In the genomic region with DNA sequence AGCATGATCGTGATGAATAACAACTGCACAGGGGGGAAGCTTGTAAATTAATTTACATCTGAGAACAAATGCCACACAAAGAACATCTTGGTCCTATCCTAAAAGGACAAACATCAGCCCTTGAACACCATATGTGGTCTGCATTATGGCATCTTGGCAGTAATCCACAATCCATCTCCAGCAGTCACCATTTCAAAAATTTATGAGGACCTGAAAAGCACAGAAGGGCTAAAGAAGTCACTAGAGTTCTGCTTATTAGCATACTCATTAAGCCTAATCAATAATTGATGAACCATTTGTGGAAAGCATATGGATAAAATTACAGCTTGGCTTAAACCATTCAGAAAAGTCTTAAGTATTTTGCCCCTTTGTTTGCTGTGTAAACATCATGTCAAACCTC, we compare ENCODE assay signal across 16 mouse cellular contexts.
DNase-seq lines count a peak whose midpoint lies in the region; ATAC-seq lines count a peak whose summit lies in the region.
"Had no signal": no experiment of that assay in that cellular context is flagged by ENCODE, and none has a peak within 500 bp of the region (broad histone marks: within the 10 kb centered on the region; RNA-seq: fewer than 3 reads in every experiment).

No protein-coding gene starts in this region.

- H3K9me3 ChIP-seq in embryonic facial prominence, embryonic 14.5 days (ENCODE audit: control insufficient read depth, low read length), result no peaks in the 10 kb centered on the region
- H3K9me3 ChIP-seq in embryonic facial prominence, embryonic 10.5 days, result no peaks in the 10 kb centered on the region
- H3K9me3 ChIP-seq in midbrain, embryonic 14.5 days (ENCODE audit: control insufficient read depth, low read length), result no peaks in the 10 kb centered on the region
- H3K9me3 ChIP-seq in midbrain, embryonic 13.5 days, result no peaks in the 10 kb centered on the region
- no peaks in the 10 kb centered on the region for H3K9me3 ChIP-seq in hindbrain, embryonic 14.5 days (ENCODE audit: control insufficient read depth, low read length)
- H3K9me3 ChIP-seq in neural tube, embryonic 14.5 days (ENCODE audit: control insufficient read depth, low read length), result no peaks in the 10 kb centered on the region
- H3K9me3 ChIP-seq: embryonic facial prominence, embryonic 13.5 days; heart, embryonic 12.5 days; limb, embryonic 15.5 days had no signal

- H3K4me1 ChIP-seq in embryonic facial prominence, embryonic 14.5 days (ENCODE audit: control insufficient read depth, insufficient read depth, low read length), result no peaks in the 10 kb centered on the region
- no peaks in the 10 kb centered on the region for H3K4me1 ChIP-seq in embryonic facial prominence, embryonic 10.5 days
- no peaks in the 10 kb centered on the region for H3K4me1 ChIP-seq in midbrain, embryonic 14.5 days (ENCODE audit: control insufficient read depth, insufficient read depth, low read length)
- H3K4me1 ChIP-seq in midbrain, embryonic 13.5 days (replicated peaks), result no peaks in the 10 kb centered on the region
- no peaks in the 10 kb centered on the region for H3K4me1 ChIP-seq in hindbrain, embryonic 14.5 days (replicated peaks; ENCODE audit: control insufficient read depth, insufficient read depth, low read length)
- H3K4me1 ChIP-seq in neural tube, embryonic 14.5 days (ENCODE audit: control insufficient read depth, insufficient read depth, low read length), result no peaks in the 10 kb centered on the region
- H3K4me1 ChIP-seq: embryonic facial prominence, embryonic 13.5 days; heart, embryonic 12.5 days; limb, embryonic 15.5 days had no signal

- H3K4me3 ChIP-seq in embryonic facial prominence, embryonic 14.5 days (ENCODE audit: low read depth, low read length), result no peak overlapping the region
- no peak overlapping the region for H3K4me3 ChIP-seq in embryonic facial prominence, embryonic 10.5 days
- H3K4me3 ChIP-seq in midbrain, embryonic 14.5 days (replicated peaks; ENCODE audit: low read depth, low read length), result no peak overlapping the region
- no peak overlapping the region for H3K4me3 ChIP-seq in midbrain, embryonic 13.5 days (replicated peaks)
- H3K4me3 ChIP-seq in hindbrain, embryonic 14.5 days (replicated peaks; ENCODE audit: low read length), result no peak overlapping the region
- no peak overlapping the region for H3K4me3 ChIP-seq in neural tube, embryonic 14.5 days (ENCODE audit: low read depth, low read length)
- H3K4me3 ChIP-seq: embryonic facial prominence, embryonic 13.5 days; heart, embryonic 12.5 days; limb, embryonic 15.5 days had no signal

- no peak overlapping the region for H3K27ac ChIP-seq in embryonic facial prominence, embryonic 14.5 days (replicated peaks; ENCODE audit: low read depth, low read length)
- no peak overlapping the region for H3K27ac ChIP-seq in embryonic facial prominence, embryonic 10.5 days (replicated peaks)
- H3K27ac ChIP-seq in midbrain, embryonic 14.5 days (replicated peaks; ENCODE audit: low read depth, low read length), result no peak overlapping the region
- no peak overlapping the region for H3K27ac ChIP-seq in midbrain, embryonic 13.5 days
- H3K27ac ChIP-seq in hindbrain, embryonic 14.5 days, result no peak overlapping the region
- no peak overlapping the region for H3K27ac ChIP-seq in neural tube, embryonic 14.5 days (ENCODE audit: low read depth, low read length)
- H3K27ac ChIP-seq: embryonic facial prominence, embryonic 13.5 days; kidney, postnatal 0 days; limb, embryonic 15.5 days had no signal

- no peak overlapping the region for H3K4me2 ChIP-seq in embryonic facial prominence, embryonic 14.5 days (ENCODE audit: low read depth, low read length)
- no peak overlapping the region for H3K4me2 ChIP-seq in midbrain, embryonic 14.5 days (ENCODE audit: low read length)
- H3K4me2 ChIP-seq in midbrain, embryonic 13.5 days (replicated peaks), result no peak overlapping the region
- no peak overlapping the region for H3K4me2 ChIP-seq in hindbrain, embryonic 14.5 days (replicated peaks)
- H3K4me2 ChIP-seq in neural tube, embryonic 14.5 days (ENCODE audit: low read depth, low read length), result no peak overlapping the region
- H3K4me2 ChIP-seq: embryonic facial prominence, embryonic 13.5 days; heart, embryonic 12.5 days; limb, embryonic 15.5 days had no signal

- peak; percentile 5 for DNase-seq in embryonic facial prominence, embryonic 14.5 days (ENCODE audit: low spot score)
- no peak for DNase-seq in embryonic facial prominence, embryonic 10.5 days (ENCODE audit: low spot score)
- DNase-seq in midbrain, embryonic 14.5 days, result peak; percentile 49
- DNase-seq in hindbrain, embryonic 14.5 days (ENCODE audit: low spot score), result peak; percentile 44
- DNase-seq in MN1 (ENCODE audit: low spot score), result no peak
- DNase-seq in kidney, postnatal 25 days, result no peak
- DNase-seq: adrenal gland, adult 2 months; cerebellum, adult 2 months; right cerebral cortex, adult 18-20 months had no signal

- no peaks in the 10 kb centered on the region for H3K27me3 ChIP-seq in embryonic facial prominence, embryonic 14.5 days (replicated peaks; ENCODE audit: control insufficient read depth, insufficient read depth, low read length)
- no peaks in the 10 kb centered on the region for H3K27me3 ChIP-seq in embryonic facial prominence, embryonic 10.5 days (replicated peaks; ENCODE audit: low read depth, poor library complexity, severe bottlenecking)
- no peaks in the 10 kb centered on the region for H3K27me3 ChIP-seq in midbrain, embryonic 14.5 days (ENCODE audit: control insufficient read depth, insufficient read depth, low read length)
- no peaks in the 10 kb centered on the region for H3K27me3 ChIP-seq in midbrain, embryonic 13.5 days
- no peaks in the 10 kb centered on the region for H3K27me3 ChIP-seq in hindbrain, embryonic 14.5 days (ENCODE audit: control insufficient read depth, insufficient read depth, low read length)
- H3K27me3 ChIP-seq in neural tube, embryonic 14.5 days (ENCODE audit: control insufficient read depth, insufficient read depth, low read length), result no peaks in the 10 kb centered on the region
- H3K27me3 ChIP-seq: embryonic facial prominence, embryonic 13.5 days; heart, embryonic 12.5 days; limb, embryonic 15.5 days had no signal

- H3K36me3 ChIP-seq in embryonic facial prominence, embryonic 14.5 days (ENCODE audit: control insufficient read depth, insufficient read depth, low read length), result no peaks in the 10 kb centered on the region
- H3K36me3 ChIP-seq in embryonic facial prominence, embryonic 10.5 days (replicated peaks), result no peaks in the 10 kb centered on the region
- no peaks in the 10 kb centered on the region for H3K36me3 ChIP-seq in midbrain, embryonic 14.5 days (ENCODE audit: control insufficient read depth, insufficient read depth, low read length)
- no peaks in the 10 kb centered on the region for H3K36me3 ChIP-seq in midbrain, embryonic 13.5 days
- H3K36me3 ChIP-seq in hindbrain, embryonic 14.5 days (replicated peaks; ENCODE audit: control insufficient read depth, insufficient read depth), result no peaks in the 10 kb centered on the region
- H3K36me3 ChIP-seq in neural tube, embryonic 14.5 days (ENCODE audit: control insufficient read depth, insufficient read depth, low read length), result no peaks in the 10 kb centered on the region
- H3K36me3 ChIP-seq: embryonic facial prominence, embryonic 13.5 days; heart, embryonic 12.5 days; limb, embryonic 15.5 days had no signal

- no peak for ATAC-seq in embryonic facial prominence, embryonic 14.5 days (ENCODE audit: low read depth)
- ATAC-seq in midbrain, embryonic 14.5 days (ENCODE audit: low FRiP score, low TSS enrichment), result peak; percentile 43; the same call in 1 of the 2 replicates
- no peak for ATAC-seq in midbrain, embryonic 13.5 days
- peak; percentile 72 for ATAC-seq in hindbrain, embryonic 14.5 days (ENCODE audit: low FRiP score)
- peak; percentile 68; the same call in 1 of the 2 replicates for ATAC-seq in neural tube, embryonic 14.5 days (ENCODE audit: low read depth)
- ATAC-seq: intestine, embryonic 16.5 days had no signal

- no peak overlapping the region for H3K9ac ChIP-seq in embryonic facial prominence, embryonic 14.5 days (ENCODE audit: low read depth, low read length)
- H3K9ac ChIP-seq in midbrain, embryonic 14.5 days (replicated peaks; ENCODE audit: low read length), result no peak overlapping the region
- H3K9ac ChIP-seq in midbrain, embryonic 13.5 days (replicated peaks), result no peak overlapping the region
- no peak overlapping the region for H3K9ac ChIP-seq in hindbrain, embryonic 14.5 days
- H3K9ac ChIP-seq in neural tube, embryonic 14.5 days (replicated peaks; ENCODE audit: low read depth, low read length), result no peak overlapping the region
- H3K9ac ChIP-seq: embryonic facial prominence, embryonic 13.5 days; heart, embryonic 12.5 days; limb, embryonic 15.5 days had no signal

- 42% methylated on average over 1 of the region's 1 CpGs for WGBS in embryonic facial prominence, embryonic 14.5 days
- WGBS in embryonic facial prominence, embryonic 10.5 days, result 69% methylated on average over 1 of the region's 1 CpGs
- WGBS in midbrain, embryonic 14.5 days, result 44% methylated on average over 1 of the region's 1 CpGs
- 33% methylated on average over 1 of the region's 1 CpGs for WGBS in midbrain, embryonic 13.5 days
- WGBS in hindbrain, embryonic 14.5 days, result 27% methylated on average over 1 of the region's 1 CpGs
- WGBS in neural tube, embryonic 14.5 days, result 22% methylated on average over 1 of the region's 1 CpGs

Comparison
In these comparisons a context has a peak if more than half of its experiments do, and no peak if none do; other contexts are left out.
1. ATAC-seq: peak in midbrain, embryonic 14.5 days (single experiment), hindbrain, embryonic 14.5 days (single experiment) and neural tube, embryonic 14.5 days (single experiment); none in embryonic facial prominence, embryonic 14.5 days (single experiment) and midbrain, embryonic 13.5 days (single experiment).
2. DNase-seq: peak in embryonic facial prominence, embryonic 14.5 days (single experiment), midbrain, embryonic 14.5 days (single experiment) and hindbrain, embryonic 14.5 days (single experiment); none in embryonic facial prominence, embryonic 10.5 days (single experiment), MN1 (single experiment) and kidney, postnatal 25 days (0 of 2).